Mouse (Mus musculus): ENCODE data around the gene L3mbtl3. TPM values are rescaled to one million over a fixed set of nuclear protein-coding genes. Genes with fewer than 3 reads are reported as not detected.

L3mbtl3 gene
- polyA plus RNA-seq, 1 experiment from 2014 or later, result 27.3 TPM

- no peak overlapping the region for H3K4me3 ChIP-seq
- no peak overlapping the region for H3K9ac ChIP-seq (replicated peaks)
- H3K4me2 ChIP-seq (replicated peaks), result no peak overlapping the region
- no peak overlapping the region for H3K27ac ChIP-seq (replicated peaks)
- H3K36me3 ChIP-seq, result no peaks in the 10 kb centered on the region
- ATAC-seq (ENCODE audit: low FRiP score, low read depth), result no peak
- no peaks in the 10 kb centered on the region for H3K4me1 ChIP-seq
- H3K27me3 ChIP-seq, result no peaks in the 10 kb centered on the region
- H3K9me3 ChIP-seq, result no peaks in the 10 kb centered on the region
These were observed 147.6 kb downstream of the L3mbtl3 start for GRCm38 (mm10) chr10:26228187-26228586.

GRCm38 (mm10) chr10:26226734-26227133 lies 149.0 kb downstream of the L3mbtl3 start:
- WGBS, result 68% methylated on average over 2 of the region's 2 CpGs
- Histone ChIP-seq H3K36me3 (no peaks in the 10 kb centered on the region), H3K4me2 (replicated peaks) (no peak overlapping the region), H3K27me3 (no peaks in the 10 kb centered on the region), H3K4me3 (no peak overlapping the region), H3K27ac (replicated peaks) (no peak overlapping the region), H3K9me3 (no peaks in the 10 kb centered on the region), H3K4me1 (no peaks in the 10 kb centered on the region), H3K9ac (replicated peaks) (no peak overlapping the region)
- ATAC-seq (ENCODE audit: low FRiP score, low read depth), result no peak

DNA sequence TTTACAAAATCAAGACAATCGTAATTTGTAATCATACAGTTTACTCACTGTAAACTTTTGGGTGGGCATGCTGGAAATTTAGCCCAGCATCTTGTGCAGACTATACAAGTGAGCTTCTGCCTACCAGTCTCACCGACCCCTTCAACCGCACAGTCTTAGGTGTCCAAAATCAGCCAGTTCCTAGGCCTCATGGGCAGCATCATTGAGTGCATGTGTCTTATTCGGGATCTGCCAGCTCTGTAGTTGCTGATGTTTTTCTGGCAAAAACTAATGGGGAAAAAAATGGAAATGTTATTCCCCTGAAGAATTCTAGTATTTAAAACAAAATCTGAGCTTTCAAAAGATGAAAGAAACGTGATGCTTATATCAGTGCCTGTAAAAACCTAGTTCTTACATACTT lies 149.5 kb downstream of the L3mbtl3 start:
- Histone ChIP-seq H3K4me3 (no peak overlapping the region), H3K36me3 (no peaks in the 10 kb centered on the region), H3K9ac (replicated peaks) (no peak overlapping the region), H3K27ac (replicated peaks) (no peak overlapping the region), H3K9me3 (no peaks in the 10 kb centered on the region), H3K4me1 (no peaks in the 10 kb centered on the region), H3K27me3 (no peaks in the 10 kb centered on the region), H3K4me2 (replicated peaks) (no peak overlapping the region)
- WGBS, result 89% methylated on average over 5 of the region's 5 CpGs
- no peak for ATAC-seq (ENCODE audit: low FRiP score, low read depth)

Small RNAs within 50 kb of the gene (microRNA-seq; reads per million reads assigned to microRNA genes)
- not detected for gene Gm27754

Other genes starting within 250 kb of the L3mbtl3 start
- 0.77 and 3.6 TPM in 2 replicates for gene Samd3, start 146.3 kb downstream of the L3mbtl3 start, polyA plus RNA-seq (2016; fragmentation: Nextera tagmentation; extraction: Ambion mirVana)

All from midbrain, embryonic 12.5 days (tissue).